Mouse (Mus musculus) splenic B cell, adult 2 months (primary cell): Measurements from ENCODE around the gene Adam15.

Experiments
- DNase-seq: peaks from one replicate; pipeline ENCODE4 v3.0.0-alpha.2; 2011; ENCODE audit warnings: low read depth, low spot score
- H3K27me3 ChIP-seq: 2 replicates; pipeline ENCODE4 v1.6.1; 2012; ENCODE audit warnings: mild to moderate bottlenecking, low read length, moderate library complexity, mixed read lengths; ENCODE audit not compliant: control insufficient read depth, poor library complexity, insufficient read depth, severe bottlenecking
- H3K36me3 ChIP-seq: 2 replicates; pipeline ENCODE4 v1.6.1; 2012; ENCODE audit warnings: mild to moderate bottlenecking, low read length, moderate library complexity, mixed read lengths; ENCODE audit not compliant: control insufficient read depth, poor library complexity, insufficient read depth, severe bottlenecking

Adam15 gene

GRCm38 (mm10) chr3:89348911-89349868 is 606 bp downstream of the Adam15 start:
- Histone ChIP-seq H3K27me3 (no peaks in the 10 kb centered on the region), H3K36me3 (no peaks in the 10 kb centered on the region)
- peak; percentile 36 for DNase-seq

GRCm38 (mm10) chr3:89347916-89348315 is 1.9 kb downstream of the Adam15 start:
- Histone ChIP-seq H3K27me3 (no peaks in the 10 kb centered on the region), H3K36me3 (no peaks in the 10 kb centered on the region)
- no peak for DNase-seq

GRCm38 (mm10) chr3:89346815-89347540 is 2.8 kb downstream of the Adam15 start:
- Histone ChIP-seq H3K27me3 (no peaks in the 10 kb centered on the region), H3K36me3 (no peaks in the 10 kb centered on the region)
- no peak for DNase-seq

- no peaks in the 10 kb centered on the region for H3K36me3 ChIP-seq
- no peaks in the 10 kb centered on the region for H3K27me3 ChIP-seq
- DNase-seq = no peak
Measured at GRCm38 (mm10) chr3:89343279-89343678, 6.5 kb downstream of the Adam15 start.

- DNase-seq = no peak
- Histone ChIP-seq H3K27me3 (no peaks in the 10 kb centered on the region), H3K36me3 (no peaks in the 10 kb centered on the region)
Measured at GRCm38 (mm10) chr3:89341794-89342193, 8.0 kb downstream of the Adam15 start.

- peak; percentile 88 for DNase-seq
- H3K36me3 ChIP-seq = no peaks in the 10 kb centered on the region
- H3K27me3 ChIP-seq = no peaks in the 10 kb centered on the region
Measured at GRCm38 (mm10) chr3:89340465-89340864, 9.3 kb downstream of the Adam15 start.

GRCm38 (mm10) chr3:89339416-89339815 is 10.4 kb downstream of the Adam15 start:
- peak; percentile 75 for DNase-seq
- Histone ChIP-seq H3K36me3 (no peaks in the 10 kb centered on the region), H3K27me3 (no peaks in the 10 kb centered on the region)

GRCm38 (mm10) chr3:89337721-89338578 is 11.8 kb downstream of the Adam15 start, which contains the start of gene Efna4:
Gene Efna4 (minus strand): TSS chr3:89338028.
- Histone ChIP-seq H3K27me3 (no peaks in the 10 kb centered on the region), H3K36me3 (no peaks in the 10 kb centered on the region)
- DNase-seq = peak; percentile 53

GRCm38 (mm10) chr3:89337062-89337720 is 12.6 kb downstream of the Adam15 start:
- H3K27me3 ChIP-seq = no peaks in the 10 kb centered on the region
- DNase-seq = no peak
- no peaks in the 10 kb centered on the region for H3K36me3 ChIP-seq

GRCm38 (mm10) chr3:89336529-89336928 is 13.3 kb downstream of the Adam15 start:
- no peaks in the 10 kb centered on the region for H3K27me3 ChIP-seq
- no peaks in the 10 kb centered on the region for H3K36me3 ChIP-seq
- DNase-seq = no peak

GRCm38 (mm10) chr3:89333053-89333452 is 16.7 kb downstream of the Adam15 start:
- no peak for DNase-seq
- H3K36me3 ChIP-seq = no peaks in the 10 kb centered on the region

GRCm38 (mm10) chr3:89332476-89332875 is 17.3 kb downstream of the Adam15 start:
- no peak for DNase-seq
- Histone ChIP-seq H3K36me3 (no peaks in the 10 kb centered on the region), H3K27me3 (no peaks in the 10 kb centered on the region)

More at GRCm38 (mm10) chr3:89333053-89333452, 16.7 kb downstream of the Adam15 start:
- no peaks in the 10 kb centered on the region for H3K27me3 ChIP-seq

- H3K27me3 ChIP-seq = no peaks in the 10 kb centered on the region
- DNase-seq = no peak
- no peaks in the 10 kb centered on the region for H3K36me3 ChIP-seq
Measured at GRCm38 (mm10) chr3:89332013-89332412, 17.8 kb downstream of the Adam15 start.

- no peak for DNase-seq
- H3K36me3 ChIP-seq = no peaks in the 10 kb centered on the region
- no peaks in the 10 kb centered on the region for H3K27me3 ChIP-seq
Measured at GRCm38 (mm10) chr3:89331561-89331960, 18.2 kb downstream of the Adam15 start.
